Comparison of ENCODE assay signal across 9 mouse cellular contexts in genomic region chr6:84588895-84589652, GRCm38 (mm10). TPM values are rescaled to one million over a fixed set of nuclear protein-coding genes. Genes with fewer than 3 reads are reported as not detected.
DNase-seq lines count a peak whose midpoint lies in the region; ATAC-seq lines count a peak whose summit lies in the region.
"Had no signal": no experiment of that assay in that cellular context is flagged by ENCODE, and none has a peak within 500 bp of the region (broad histone marks: within the 10 kb centered on the region; RNA-seq: fewer than 3 reads in every experiment).

No protein-coding gene starts in this region.

- H3K4me1 ChIP-seq in heart, embryonic 16.5 days (ENCODE audit: control insufficient read depth, insufficient read depth, low read length), result peaks cover 41% of the 10 kb centered on the region
- H3K4me1 ChIP-seq in midbrain, embryonic 10.5 days, result peaks cover 74% of the 10 kb centered on the region

- peaks cover 37% of the 10 kb centered on the region for H3K27me3 ChIP-seq in heart, embryonic 16.5 days (ENCODE audit: control insufficient read depth, insufficient read depth, low read length)
- H3K27me3 ChIP-seq in midbrain, embryonic 10.5 days (ENCODE audit: low read depth, poor library complexity, severe bottlenecking), result peaks cover 100% of the 10 kb centered on the region

- under 1% methylated on average over 47 of the region's 54 CpGs for WGBS in heart, embryonic 16.5 days
- 2% methylated on average over 53 of the region's 54 CpGs for WGBS in midbrain, embryonic 10.5 days

- no peaks in the 10 kb centered on the region for H3K9me3 ChIP-seq in heart, embryonic 16.5 days (replicated peaks; ENCODE audit: control insufficient read depth, low read length)
- no peaks in the 10 kb centered on the region for H3K9me3 ChIP-seq in midbrain, embryonic 10.5 days (replicated peaks)

- peak overlapping the region; percentile 54 for H3K4me3 ChIP-seq in heart, embryonic 16.5 days (ENCODE audit: low read length)
- peak overlapping the region; percentile 59 for H3K4me3 ChIP-seq in midbrain, embryonic 10.5 days

- no peak for ATAC-seq in heart, embryonic 16.5 days (replicated peaks; ENCODE audit: extremely low read depth, insufficient read depth, low FRiP score)
- no peak for ATAC-seq in erythroid progenitor cell, adult 5-6 weeks (replicated peaks; ENCODE audit: low FRiP score, poor library complexity, severe bottlenecking)

- peak overlapping the region; percentile 87 for H3K4me2 ChIP-seq in heart, embryonic 16.5 days (ENCODE audit: low read depth, low read length)

- peak; percentile 26 for DNase-seq in right cerebral cortex, postnatal 25 days
- no peak for DNase-seq in right cerebral cortex, postnatal 14 days
- peak; percentile 75 for DNase-seq in embryo, embryonic 10.5 days (ENCODE audit: low spot score)
- DNase-seq in kidney, postnatal 25 days, result peak; percentile 63 to 74
- DNase-seq in midbrain, embryonic 10.5 days (ENCODE audit: low spot score), result peak; percentile 66
- DNase-seq in urinary bladder, postnatal 4 days (ENCODE audit: low spot score in 2 of 2), result peak; percentile 60 to 68

- H3K36me3 ChIP-seq in heart, embryonic 16.5 days (ENCODE audit: control insufficient read depth, insufficient read depth), result no peaks in the 10 kb centered on the region
- no peaks in the 10 kb centered on the region for H3K36me3 ChIP-seq in midbrain, embryonic 10.5 days

- H3K9ac ChIP-seq in heart, embryonic 16.5 days (ENCODE audit: low read length), result peak overlapping the region; percentile 26; the same call in 1 of the 2 replicates

- H3K27ac ChIP-seq in heart, embryonic 16.5 days (ENCODE audit: low read length), result no peak overlapping the region
- no peak overlapping the region for H3K27ac ChIP-seq in midbrain, embryonic 10.5 days (replicated peaks)

RNA-seq across cellular contexts. Expression of gene Cyp26b1, which starts 4.6 kb away (rescaled TPM):
- polyA plus RNA-seq in heart, embryonic 16.5 days (2015; fragmentation: Nextera tagmentation; extraction: Ambion mirVana), result 1.4 and 1.7 TPM in 2 replicates
- 2.4 and 2.7 TPM in 2 replicates for polyA plus RNA-seq in midbrain, embryonic 10.5 days (2016; fragmentation: Nextera tagmentation; extraction: Ambion mirVana)
- not detected in 2 replicates for total RNA-seq in erythroid progenitor cell, adult 5-6 weeks (2015; ENCODE audit: low replicate concordance)
- not detected in 2 replicates for total RNA-seq in erythroid progenitor cell, adult 5-6 weeks (2017; ENCODE audit: low replicate concordance)
- total RNA-seq: common myeloid progenitor, adult 5-6 weeks had no signal
